Mouse (Mus musculus) splenic B cell, adult 2 months (primary cell): ENCODE results near the gene Dnah11.

ENCODE experiments used
- DNase-seq: peaks from one replicate; pipeline ENCODE4 v3.0.0-alpha.2; 2011; ENCODE audit warnings: low read depth, low spot score
- H3K27me3 ChIP-seq: 2 replicates; pipeline ENCODE4 v1.6.1; 2012; ENCODE audit warnings: mild to moderate bottlenecking, low read length, moderate library complexity, mixed read lengths; ENCODE audit not compliant: control insufficient read depth, poor library complexity, insufficient read depth, severe bottlenecking
- H3K36me3 ChIP-seq: 2 replicates; pipeline ENCODE4 v1.6.1; 2012; ENCODE audit warnings: mild to moderate bottlenecking, low read length, moderate library complexity, mixed read lengths; ENCODE audit not compliant: control insufficient read depth, poor library complexity, insufficient read depth, severe bottlenecking

Dnah11 gene

DNA sequence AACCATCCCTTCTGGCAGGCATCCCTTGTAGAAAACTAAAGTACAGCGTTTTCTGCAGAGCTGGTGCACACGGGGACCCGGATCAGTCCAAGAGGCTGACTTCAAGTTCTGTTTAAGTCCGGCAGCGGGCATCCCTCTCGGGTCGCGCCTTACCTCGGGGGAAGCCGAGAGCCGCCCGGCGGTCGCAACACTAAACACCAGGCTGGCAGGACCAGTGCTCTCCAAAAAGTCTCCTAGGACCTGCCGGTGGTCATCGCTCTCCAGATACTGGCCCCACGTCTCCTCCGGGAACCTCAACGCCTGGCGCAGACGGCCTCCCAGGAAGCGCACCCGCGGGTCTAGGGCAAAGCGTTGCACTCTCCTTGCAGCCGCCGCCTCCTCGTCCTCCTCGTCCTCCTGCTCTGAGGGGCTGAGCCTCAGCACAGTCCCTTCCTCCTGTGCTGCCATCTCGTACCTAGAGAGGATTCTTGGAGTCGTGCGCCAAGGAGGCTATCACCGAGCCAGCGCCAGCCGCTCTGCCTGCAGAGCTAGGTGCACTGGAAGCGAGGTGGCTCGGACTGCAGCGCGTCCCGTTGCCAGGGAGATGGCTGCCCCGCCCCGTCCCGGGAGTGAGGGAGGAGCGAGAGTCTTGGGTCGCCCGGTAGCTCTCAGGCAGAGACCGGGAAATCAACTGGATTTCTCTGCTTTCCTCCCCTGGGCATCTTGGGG lies at the start of gene Dnah11:
TSS of gene Dnah11 (minus strand) at position 658 of the 708 bp plus-strand sequence.
- Histone ChIP-seq H3K27me3 (no peaks in the 10 kb centered on the region; the same call in 1 of the 2 replicates), H3K36me3 (no peaks in the 10 kb centered on the region)
- DNase-seq: peak; percentile 33

DNA sequence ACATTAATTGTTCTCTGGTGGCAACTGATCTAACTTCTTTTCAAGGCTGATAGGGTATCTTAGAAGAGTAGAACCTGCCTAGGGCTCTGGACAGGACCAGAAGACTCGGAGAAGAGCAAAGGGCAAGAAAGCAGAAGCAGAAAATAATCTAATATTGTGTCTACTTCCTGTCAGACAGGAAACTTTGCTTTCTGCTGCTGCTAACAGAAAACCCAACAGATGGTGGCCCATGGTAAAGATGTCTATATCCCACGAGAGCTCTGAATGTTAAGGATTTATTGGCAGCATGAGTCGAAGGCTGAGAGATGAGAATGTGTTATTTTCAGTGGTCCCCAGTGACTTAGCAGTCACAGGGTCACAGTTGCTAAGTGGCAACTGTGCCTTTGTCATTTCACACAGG lies 22.3 kb upstream of the Dnah11 start:
- H3K36me3 ChIP-seq: no peaks in the 10 kb centered on the region
- DNase-seq: peak; percentile 13
- H3K27me3 ChIP-seq: no peaks in the 10 kb centered on the region

DNA sequence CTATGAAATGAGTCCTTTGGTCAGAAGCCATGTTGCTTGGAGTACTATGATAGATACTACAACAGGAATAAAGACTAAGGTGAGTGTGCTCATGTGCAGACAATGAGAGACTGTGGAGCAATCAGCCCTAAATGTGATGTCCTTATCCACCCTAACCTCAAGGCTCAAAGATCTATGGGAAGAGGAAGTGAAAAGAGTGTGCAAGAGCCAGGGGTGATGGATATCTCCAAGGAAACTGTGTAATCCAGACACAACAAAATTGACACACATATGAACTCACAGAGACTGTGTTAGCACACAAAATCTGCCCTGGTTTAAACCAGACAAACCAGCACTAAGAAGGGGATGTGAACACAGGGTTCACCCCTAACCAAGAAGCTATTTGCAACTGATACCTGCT lies 21.2 kb upstream of the Dnah11 start:
- DNase-seq: no peak
- Histone ChIP-seq H3K36me3 (no peaks in the 10 kb centered on the region), H3K27me3 (no peaks in the 10 kb centered on the region)

DNA sequence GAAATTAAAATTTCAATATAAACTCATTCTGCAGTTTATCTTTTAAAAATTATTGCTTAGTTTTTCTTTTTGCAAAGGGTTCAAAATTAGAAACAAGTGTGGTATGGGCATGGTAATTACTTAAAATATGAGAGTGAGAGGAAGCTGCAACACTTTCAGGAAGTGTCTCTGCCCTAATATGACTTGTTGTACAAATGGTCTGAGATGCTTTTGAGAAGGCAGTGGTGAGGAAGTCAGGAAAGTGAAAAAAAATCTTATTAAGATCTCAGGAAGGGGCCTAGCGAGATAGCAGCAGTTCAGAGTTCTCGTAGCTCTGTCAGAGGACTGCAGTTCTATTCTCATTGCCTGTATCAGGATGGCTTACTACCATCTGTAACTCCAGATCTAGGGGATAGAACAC lies 13.3 kb upstream of the Dnah11 start:
- Histone ChIP-seq H3K36me3 (no peaks in the 10 kb centered on the region), H3K27me3 (no peaks in the 10 kb centered on the region)
- DNase-seq: no peak

DNA sequence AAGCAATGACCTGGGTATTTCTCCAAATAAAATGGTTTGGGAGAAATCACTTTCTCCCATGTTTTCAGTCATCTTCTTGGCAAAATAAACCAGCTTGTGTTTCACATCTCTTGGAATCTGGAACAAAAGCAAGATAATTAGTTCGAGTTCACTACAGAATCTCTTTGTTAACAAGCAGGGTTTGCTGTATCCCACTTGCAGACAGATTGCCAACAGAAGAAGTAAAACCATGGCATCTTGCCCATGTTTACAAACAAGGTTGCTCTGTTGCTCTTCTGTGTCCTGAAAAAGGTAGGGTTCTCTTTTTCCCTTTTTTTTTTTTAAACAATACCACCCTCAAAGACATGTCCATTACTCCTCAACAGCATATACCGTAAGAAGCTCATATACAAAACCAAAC lies 2.3 kb downstream of the Dnah11 start:
- Histone ChIP-seq H3K27me3 (no peaks in the 10 kb centered on the region; the same call in 1 of the 2 replicates), H3K36me3 (no peaks in the 10 kb centered on the region)
- DNase-seq: no peak

DNA sequence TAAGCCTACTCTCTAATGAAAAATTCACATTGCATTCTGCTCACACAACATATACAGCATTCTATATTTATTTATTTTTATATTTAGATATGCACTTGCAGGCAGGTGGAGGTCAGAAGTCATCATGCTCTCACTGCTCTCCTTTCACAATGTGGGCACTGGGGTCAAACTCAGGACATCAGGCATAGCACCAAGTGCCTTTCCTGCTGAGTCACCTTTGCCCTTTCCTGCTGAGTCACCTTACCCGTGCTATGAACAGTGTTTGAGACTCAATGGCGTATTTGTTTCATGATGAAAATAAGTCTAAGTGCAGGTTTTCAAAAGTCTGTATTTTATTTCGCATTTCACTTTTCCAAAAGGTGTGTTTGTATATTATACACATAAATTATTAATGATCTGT lies 9.3 kb downstream of the Dnah11 start:
- Histone ChIP-seq H3K36me3 (no peaks in the 10 kb centered on the region), H3K27me3 (no peaks in the 10 kb centered on the region)
- DNase-seq: no peak

DNA sequence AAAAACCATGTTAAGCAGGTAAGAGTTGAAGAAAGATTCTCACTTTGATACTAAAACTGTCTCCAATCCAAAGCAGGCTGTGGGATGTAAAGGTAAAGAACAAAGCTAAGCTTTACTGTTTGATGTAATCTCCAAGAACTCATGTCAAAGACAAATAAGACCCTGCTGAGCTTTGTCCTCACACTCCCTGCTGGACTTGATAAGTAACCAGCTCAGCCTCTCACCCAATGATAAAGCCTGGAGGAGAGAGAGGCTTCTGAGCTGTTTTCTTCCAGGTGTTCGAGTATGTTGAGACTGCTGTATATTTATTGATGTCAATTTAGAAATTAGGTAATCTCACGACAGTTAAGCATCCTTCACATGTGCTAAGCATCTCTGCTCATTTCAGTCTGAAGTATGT lies 11.2 kb downstream of the Dnah11 start:
- H3K27me3 ChIP-seq: no peaks in the 10 kb centered on the region
- H3K36me3 ChIP-seq: no peaks in the 10 kb centered on the region
- DNase-seq: no peak

DNA sequence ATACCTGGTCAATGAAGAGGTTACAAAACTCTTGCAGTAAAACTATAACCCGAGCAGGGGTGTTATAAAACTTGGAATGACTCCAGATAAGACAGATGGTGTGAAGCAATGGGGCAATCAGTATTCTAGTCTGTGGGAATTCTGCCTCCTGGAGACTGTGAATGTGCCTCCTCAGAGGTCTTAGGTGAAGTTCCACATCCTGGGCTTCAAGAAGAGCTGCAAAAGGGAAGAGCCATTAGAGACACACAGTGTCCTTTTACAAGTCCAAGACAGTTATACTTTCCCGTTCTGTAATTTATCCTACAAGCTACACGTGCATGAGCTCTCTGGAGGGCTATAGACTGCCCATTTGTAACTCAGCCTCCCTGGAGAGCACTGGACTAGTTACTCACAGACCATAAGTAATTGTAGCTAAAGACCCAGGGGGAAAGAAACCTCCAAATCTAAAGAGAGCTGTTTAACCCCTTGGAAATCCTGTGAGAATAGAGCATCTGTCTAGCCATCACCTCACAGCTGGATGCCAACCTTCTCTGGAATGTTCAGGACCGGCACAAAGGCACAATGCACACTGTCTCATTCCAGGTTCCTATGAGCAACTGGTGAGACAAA lies 11.9 kb downstream of the Dnah11 start:
- DNase-seq: no peak
- Histone ChIP-seq H3K27me3 (no peaks in the 10 kb centered on the region), H3K36me3 (no peaks in the 10 kb centered on the region)

DNA sequence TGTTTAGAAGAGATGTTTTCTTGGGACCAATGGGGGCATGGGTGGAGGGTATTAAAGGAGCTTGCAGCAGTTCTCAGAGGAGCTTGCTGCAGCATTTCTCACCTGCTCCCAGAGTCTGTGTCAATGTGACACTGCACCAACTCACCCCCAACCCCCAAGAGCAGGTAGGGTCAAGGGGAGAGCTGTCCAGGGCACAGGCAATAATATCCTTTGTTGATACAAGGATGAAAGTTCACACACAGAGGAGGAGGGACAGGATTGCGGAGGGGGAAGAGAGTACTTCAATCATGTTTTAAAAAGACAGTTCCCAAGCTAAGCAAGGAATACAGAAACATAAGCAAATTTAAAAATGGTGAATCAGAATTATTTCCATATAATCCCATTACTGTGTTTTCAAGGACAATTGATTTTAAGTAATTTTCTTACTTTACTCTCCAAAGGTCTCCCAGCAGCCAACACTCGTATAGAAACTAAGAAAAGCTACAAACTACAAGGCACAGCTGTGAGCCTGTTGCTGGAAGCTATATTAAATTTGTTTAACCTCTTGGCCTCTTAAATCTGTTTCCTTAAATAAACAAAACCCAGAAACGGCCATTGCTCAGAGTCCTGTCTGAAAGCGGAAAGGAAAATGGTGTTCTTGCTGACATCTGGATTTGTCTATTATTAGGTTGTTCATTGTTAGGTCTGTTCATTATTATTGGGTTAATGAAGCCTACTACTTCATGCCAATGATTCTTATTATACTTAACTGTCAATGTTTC lies 12.5 kb downstream of the Dnah11 start:
- no peak for DNase-seq
- Histone ChIP-seq H3K36me3 (no peaks in the 10 kb centered on the region), H3K27me3 (no peaks in the 10 kb centered on the region)

DNA sequence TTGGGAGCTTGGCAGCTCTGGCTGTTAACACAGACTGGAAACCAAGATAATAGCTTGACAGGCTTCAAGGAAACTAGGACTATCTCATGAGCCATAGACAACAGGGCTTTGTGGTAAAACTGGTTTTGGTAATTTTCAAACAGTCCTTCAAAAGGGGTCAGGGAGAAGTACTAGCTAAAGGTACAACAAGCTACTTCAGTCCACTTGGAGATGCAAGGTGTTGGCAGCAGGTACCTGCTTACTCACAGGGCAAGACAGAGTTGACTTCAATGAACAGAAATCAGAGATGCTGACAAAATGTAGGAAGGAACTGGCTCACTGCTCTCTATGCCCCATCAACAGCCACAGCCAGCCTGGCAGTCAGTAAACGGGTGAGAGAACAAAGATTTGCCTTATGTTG lies 14.1 kb downstream of the Dnah11 start:
- no peaks in the 10 kb centered on the region for H3K36me3 ChIP-seq
- no peaks in the 10 kb centered on the region for H3K27me3 ChIP-seq
- DNase-seq: no peak

DNA sequence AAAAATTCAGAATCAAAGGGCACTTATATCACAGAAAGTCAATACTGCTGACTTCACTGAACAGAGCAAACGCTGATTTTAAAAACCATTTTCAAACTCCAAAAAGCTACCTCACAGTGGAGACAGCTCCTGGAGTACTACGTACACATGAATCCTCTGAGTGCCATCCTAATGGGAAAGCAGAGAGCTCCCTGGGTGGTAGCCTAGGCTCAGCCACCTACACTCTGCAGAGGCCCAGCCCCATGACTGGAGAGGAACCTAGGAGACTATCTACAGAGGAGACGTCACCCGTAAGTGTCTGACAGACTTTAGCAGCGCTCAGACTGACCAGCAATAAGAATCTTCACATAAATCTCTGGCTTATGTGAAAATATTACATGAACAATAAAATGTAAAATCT lies 21.1 kb downstream of the Dnah11 start:
- H3K36me3 ChIP-seq: no peaks in the 10 kb centered on the region
- DNase-seq: no peak
- no peaks in the 10 kb centered on the region for H3K27me3 ChIP-seq

DNA sequence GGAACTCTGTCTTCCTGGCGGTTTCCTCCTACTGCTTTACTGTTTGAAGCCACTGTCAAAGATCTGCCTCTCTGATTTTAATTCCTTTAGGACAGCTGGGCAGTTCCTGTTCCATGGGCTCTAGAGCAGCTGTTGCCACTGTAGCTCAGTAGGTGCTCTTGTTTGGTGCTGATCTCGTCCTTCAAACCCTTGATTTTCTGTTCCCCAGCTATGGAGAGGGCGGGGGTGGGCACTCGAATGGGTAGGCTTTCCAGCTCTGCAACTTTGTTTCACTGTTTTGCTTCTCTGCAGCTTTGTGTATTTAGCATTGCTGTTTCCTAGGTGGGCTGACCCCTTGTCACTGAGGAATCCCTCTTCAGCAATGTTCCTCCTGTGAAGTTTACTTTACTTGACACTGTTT lies 34.1 kb downstream of the Dnah11 start:
- H3K27me3 ChIP-seq: no peaks in the 10 kb centered on the region
- no peaks in the 10 kb centered on the region for H3K36me3 ChIP-seq
- DNase-seq: no peak

DNA sequence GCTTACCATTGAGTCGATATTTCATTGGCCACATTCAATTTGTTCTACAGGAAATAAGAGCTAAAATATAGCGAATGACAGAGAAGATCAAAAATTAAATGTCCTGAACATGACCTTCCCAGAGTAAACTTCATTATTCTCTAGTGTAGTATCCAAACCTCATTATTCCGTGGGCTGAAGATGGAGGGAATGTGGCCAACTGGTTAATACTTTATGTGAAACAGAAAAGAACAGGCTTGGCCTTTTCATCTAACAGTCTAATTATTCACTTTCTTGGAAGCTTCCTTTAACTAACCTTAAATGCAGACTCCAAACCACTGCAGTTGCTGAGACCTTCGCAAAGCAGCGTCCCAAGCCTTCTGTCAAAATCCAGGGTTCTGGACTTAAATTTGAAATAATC lies 41.9 kb downstream of the Dnah11 start:
- DNase-seq: no peak
- Histone ChIP-seq H3K36me3 (no peaks in the 10 kb centered on the region), H3K27me3 (no peaks in the 10 kb centered on the region)

DNA sequence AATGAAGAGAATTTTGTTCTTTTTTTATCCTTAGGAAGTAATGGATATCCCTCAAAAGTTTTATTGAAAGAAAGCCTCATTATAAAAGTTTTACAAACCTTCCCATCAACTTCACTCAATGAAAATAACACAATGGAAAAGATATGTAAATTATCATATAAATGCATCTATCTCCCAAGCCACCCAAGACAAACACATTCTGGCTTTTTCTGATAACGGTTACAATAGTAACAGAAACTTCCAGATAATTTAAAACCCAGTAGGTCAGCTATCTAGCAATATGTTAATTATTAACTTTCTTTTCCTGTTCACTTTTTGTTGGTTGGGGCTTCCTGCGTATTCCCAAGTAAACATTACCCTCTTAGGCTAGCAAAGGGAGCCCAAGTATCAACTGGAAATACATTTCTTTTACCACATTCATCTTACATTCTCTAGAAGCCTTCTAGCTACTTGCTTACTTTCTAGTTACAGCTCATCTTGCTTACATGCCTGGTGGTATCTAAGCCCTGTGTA lies 51.3 kb downstream of the Dnah11 start:
- Histone ChIP-seq H3K36me3 (no peaks in the 10 kb centered on the region), H3K27me3 (no peaks in the 10 kb centered on the region)
- DNase-seq: no peak

DNA sequence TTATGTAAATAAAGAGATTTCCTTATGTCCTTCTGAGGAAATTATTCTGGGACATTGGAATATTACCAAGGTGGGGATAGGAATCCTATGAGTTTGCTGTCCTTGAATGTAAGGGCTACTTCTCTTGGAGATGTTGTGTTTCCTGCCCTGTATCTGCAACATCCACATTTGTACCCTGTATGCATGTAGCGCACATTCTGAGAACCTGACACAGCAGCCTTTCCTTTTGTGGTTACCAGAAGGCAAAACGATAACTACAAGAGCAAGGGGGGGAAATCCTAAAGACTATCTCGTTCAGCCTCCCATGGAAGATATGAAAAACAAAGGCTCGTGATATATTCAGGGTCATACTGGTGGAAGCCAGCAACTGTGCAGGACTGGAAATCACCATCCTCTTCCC lies 70.7 kb downstream of the Dnah11 start:
- Histone ChIP-seq H3K36me3 (no peaks in the 10 kb centered on the region), H3K27me3 (no peaks in the 10 kb centered on the region)
- DNase-seq: no peak
